Mouse (Mus musculus) cerebellum, postnatal 4 days (tissue): Measurements from ENCODE around the gene Tnfsf13.
"Not testable (repeated sequence)": the region's sequence is repeated elsewhere in the genome, so short reads cannot be mapped to it uniquely, and the experiment has no call there.

Experiments used
- DNase-seq, 2 experiments: peaks; one replicate each; pipeline ENCODE4 v3.0.0; 2022; ENCODE audit warnings: low spot score in 2 of 2, mixed read lengths in 1 of 2

Tnfsf13 gene

GRCm38 (mm10) chr11:69685526-69686148 is at the start of gene Tnfsf13:
TSS of gene Tnfsf13 (minus strand) at chr11:69685784.
- no peak for DNase-seq

GRCm38 (mm10) chr11:69731408-69731807 is 45.8 kb upstream of the Tnfsf13 start:
- DNase-seq = not testable (repeated sequence)

- peak in 1 of 2 experiments; percentile 58 for DNase-seq
Measured at GRCm38 (mm10) chr11:69729063-69729462, 43.5 kb upstream of the Tnfsf13 start.

GRCm38 (mm10) chr11:69725951-69726350 is 40.4 kb upstream of the Tnfsf13 start:
- DNase-seq = no peak

GRCm38 (mm10) chr11:69723074-69723473 is 37.5 kb upstream of the Tnfsf13 start:
- no peak for DNase-seq

GRCm38 (mm10) chr11:69720852-69721251 is 35.3 kb upstream of the Tnfsf13 start:
- DNase-seq = no peak

- DNase-seq = no peak
Measured at GRCm38 (mm10) chr11:69719423-69719822, 33.8 kb upstream of the Tnfsf13 start.

GRCm38 (mm10) chr11:69718661-69719060 is 33.1 kb upstream of the Tnfsf13 start:
- DNase-seq = no peak

- DNase-seq = no peak
Measured at GRCm38 (mm10) chr11:69716953-69717352, 31.4 kb upstream of the Tnfsf13 start.

- no peak for DNase-seq
Measured at GRCm38 (mm10) chr11:69715929-69716328, 30.3 kb upstream of the Tnfsf13 start.

GRCm38 (mm10) chr11:69715482-69715881 is 29.9 kb upstream of the Tnfsf13 start:
- peak in 1 of 2 experiments; percentile 40 for DNase-seq

GRCm38 (mm10) chr11:69714636-69715329 is 29.2 kb upstream of the Tnfsf13 start:
- DNase-seq = no peak

- no peak for DNase-seq
Measured at GRCm38 (mm10) chr11:69712954-69713672, 27.5 kb upstream of the Tnfsf13 start.

GRCm38 (mm10) chr11:69711082-69711481 is 25.5 kb upstream of the Tnfsf13 start:
- no peak for DNase-seq

- DNase-seq = no peak
Measured at GRCm38 (mm10) chr11:69710470-69710869, 24.9 kb upstream of the Tnfsf13 start.

GRCm38 (mm10) chr11:69709554-69710446 is 24.2 kb upstream of the Tnfsf13 start:
- no peak for DNase-seq

- no peak for DNase-seq
Measured at GRCm38 (mm10) chr11:69708614-69709265, 23.2 kb upstream of the Tnfsf13 start.

- no peak for DNase-seq
Measured at GRCm38 (mm10) chr11:69707873-69708381, 22.3 kb upstream of the Tnfsf13 start.

GRCm38 (mm10) chr11:69707480-69707847 is 21.9 kb upstream of the Tnfsf13 start:
- DNase-seq = no peak

- DNase-seq = peak in 1 of 2 experiments; percentile 81
Measured at GRCm38 (mm10) chr11:69706775-69707479, 21.3 kb upstream of the Tnfsf13 start.
